Mouse (Mus musculus): ENCODE measurements at regions not wholly inside any gene's neighbourhood (a gene's known extent, or its start where the extent isn't known, plus 50 kb on each side); places are given as distances from the start of the nearest gene placed in this dataset.

DNA sequence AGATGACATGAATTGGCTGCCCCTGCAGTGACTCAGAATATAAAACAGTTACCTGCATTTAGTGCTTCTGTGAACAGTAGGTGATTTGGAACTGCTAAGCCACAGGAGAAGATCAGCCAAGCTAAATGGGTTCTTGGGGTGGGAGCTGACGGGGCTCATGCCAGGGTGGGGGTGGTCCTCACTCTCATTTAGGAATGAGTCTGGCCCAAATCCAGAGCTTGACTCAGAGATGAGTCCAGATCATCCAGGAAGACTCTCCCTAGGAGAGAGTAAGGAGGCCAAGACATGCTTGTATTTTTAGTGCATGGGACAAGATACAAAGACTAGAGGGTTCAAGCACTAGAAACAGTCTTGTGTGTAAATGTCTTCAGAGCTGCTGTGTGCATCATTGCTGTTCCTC, 146.5 kb downstream of the Slc30a10 start:
- no peak for TF ChIP-seq POLR2A (IDR thresholded peaks at IDR 0.05; ENCODE audit: extremely low read depth, insufficient read depth, low read length)
- no peak for TF ChIP-seq CTCF (IDR thresholded peaks at IDR 0.05; ENCODE audit: low read depth, low read length)

Data from liver, adult 2 months (tissue).